Mouse (Mus musculus) mesoderm, embryonic 11.5 days (tissue): ENCODE results near the gene Prkcz.

Source experiments
- DNase-seq: peaks from one replicate; pipeline ENCODE4 v3.0.0-alpha.2; 2012; ENCODE audit warnings: low read depth, low spot score

Prkcz gene

DNA sequence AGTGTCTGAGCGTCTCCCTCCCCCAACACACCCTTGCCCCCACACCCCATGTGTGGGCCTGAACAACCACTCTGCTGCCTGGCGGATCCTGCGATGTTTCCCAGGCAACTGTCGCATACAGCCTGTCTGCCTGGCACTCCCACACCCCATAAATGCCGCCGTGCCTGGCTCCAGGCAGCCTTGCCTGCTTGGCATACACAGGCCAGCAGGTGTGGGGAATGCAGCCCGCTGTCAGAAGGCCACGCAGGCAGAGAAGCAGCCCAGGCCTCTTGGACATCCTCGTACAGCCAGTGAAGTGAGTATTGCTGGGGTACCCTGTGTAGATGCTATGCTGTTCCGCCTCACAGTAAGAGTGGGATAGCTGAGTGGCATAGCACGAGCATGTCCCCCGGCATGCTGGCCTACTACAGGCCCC, 114.5 kb downstream of the Prkcz start:
- no peak for DNase-seq

- no peak for DNase-seq
Observed at GRCm38 (mm10) chr4:155245770-155246492, 115.2 kb downstream of the Prkcz start.

DNA sequence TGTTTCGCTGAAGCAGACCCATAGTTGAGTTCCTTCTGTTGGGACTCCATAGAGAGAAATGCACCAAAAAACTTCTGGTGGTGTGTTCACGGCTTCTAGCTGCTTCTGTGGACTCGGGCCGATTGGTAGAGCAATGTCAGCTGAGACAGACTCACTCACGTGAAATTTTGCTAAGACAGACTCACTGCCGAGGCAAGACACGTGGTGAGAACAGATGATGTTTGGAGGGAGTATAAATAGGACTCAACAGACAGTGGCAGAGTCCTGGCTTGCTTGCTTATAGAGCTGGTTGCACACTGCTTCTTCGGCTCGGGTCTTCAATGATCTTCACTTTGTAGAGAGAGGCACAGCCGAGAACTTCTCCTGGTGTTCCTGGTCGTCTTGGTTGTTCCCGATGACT, 117.9 kb downstream of the Prkcz start:
- no peak for DNase-seq

DNA sequence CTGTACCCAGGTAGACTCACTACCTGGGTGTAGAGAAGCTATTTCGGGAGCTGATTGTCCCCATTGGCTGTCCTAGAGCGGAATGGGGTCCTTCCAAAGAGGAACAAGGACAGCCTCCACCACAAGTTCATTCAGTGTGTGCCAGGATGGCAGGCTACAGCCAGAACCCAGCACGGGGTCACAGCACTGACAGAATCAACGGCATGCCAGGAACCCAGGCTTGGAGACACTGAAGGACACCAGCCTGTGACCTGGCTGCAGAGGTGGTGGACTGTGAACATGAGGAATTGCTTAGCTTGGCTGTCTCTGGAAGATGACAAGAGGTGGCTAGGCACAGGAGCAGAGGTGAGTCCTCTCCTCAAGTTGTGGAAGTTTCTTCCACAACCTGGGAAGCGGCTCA, 118.9 kb downstream of the Prkcz start:
- no peak for DNase-seq

GRCm38 (mm10) chr4:155241789-155242188, 119.4 kb downstream of the Prkcz start:
- DNase-seq = no peak

GRCm38 (mm10) chr4:155239494-155239893, 121.7 kb downstream of the Prkcz start:
- no peak for DNase-seq

GRCm38 (mm10) chr4:155238276-155238675, 122.9 kb downstream of the Prkcz start:
- DNase-seq = no peak

DNA sequence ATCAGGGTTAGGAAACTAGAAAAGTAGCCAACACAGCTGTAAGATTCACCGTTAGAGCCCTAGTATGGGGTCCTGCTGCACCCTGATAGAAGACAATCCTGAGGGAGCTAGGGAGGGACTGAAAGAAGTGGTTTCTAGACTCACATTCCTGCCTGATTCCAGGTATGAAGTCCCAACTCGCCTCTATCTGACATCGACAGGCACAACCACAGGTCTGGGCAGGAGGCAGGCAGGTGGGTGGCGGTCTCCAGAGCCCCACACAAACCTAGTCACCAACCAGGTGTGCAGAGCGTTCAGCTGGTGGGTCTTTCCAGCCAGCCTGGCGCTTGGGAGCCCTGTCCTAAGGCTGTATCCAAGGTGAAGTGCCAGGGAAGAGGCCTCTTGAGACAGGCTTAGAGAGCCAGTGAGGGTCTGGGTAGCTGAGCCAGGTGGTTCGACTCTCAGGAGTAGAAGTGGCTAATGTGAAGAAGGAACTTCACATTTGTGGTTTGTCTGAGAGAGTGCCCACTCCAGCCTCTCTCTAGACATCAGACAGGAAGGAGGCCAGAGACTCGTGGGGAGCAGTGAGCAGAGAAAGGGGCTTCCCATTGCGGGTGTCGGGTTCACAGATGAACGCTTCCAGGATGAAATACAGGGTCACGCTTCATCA, 124.3 kb downstream of the Prkcz start:
- DNase-seq = no peak

DNA sequence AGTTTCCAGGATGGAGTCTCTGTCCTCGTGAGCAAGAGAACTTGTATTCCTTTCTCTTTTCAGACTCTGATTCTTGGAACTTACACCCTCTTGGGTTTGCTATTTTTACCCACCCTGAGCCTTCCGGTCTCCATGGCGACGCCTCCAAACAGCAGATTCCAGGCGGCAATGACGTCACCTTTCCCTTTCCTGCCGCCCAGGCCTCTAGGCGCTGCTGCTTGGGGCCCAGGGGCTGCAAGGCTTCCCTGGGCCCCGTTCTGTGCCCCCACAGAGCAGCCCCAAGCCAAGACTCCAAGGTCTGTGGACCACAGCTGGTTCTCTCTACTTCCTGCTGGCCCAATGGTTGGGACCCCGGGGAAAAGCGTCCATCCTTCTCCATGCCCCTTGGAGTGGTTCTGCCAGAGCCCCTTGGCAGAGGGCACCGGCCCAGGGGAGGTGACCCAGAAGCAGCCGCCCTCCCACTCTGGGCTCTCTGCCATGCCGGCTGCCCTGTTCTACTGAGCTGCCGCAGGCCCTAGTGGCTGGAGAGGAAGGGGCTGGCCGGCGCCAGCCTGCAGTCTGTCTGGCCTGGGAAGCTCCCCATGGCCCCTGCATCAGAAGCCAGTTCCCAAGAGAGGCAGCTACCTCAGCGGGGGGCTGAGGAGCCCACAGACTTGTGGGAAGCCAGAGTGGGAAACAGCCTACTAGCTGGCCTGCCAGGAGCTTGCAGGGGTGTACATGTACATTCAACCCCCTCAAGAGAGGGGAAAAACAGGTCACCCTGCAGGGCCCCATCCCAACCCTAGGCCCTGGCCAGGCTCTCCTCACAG, 125.6 kb downstream of the Prkcz start:
- DNase-seq = peak; percentile 91

DNA sequence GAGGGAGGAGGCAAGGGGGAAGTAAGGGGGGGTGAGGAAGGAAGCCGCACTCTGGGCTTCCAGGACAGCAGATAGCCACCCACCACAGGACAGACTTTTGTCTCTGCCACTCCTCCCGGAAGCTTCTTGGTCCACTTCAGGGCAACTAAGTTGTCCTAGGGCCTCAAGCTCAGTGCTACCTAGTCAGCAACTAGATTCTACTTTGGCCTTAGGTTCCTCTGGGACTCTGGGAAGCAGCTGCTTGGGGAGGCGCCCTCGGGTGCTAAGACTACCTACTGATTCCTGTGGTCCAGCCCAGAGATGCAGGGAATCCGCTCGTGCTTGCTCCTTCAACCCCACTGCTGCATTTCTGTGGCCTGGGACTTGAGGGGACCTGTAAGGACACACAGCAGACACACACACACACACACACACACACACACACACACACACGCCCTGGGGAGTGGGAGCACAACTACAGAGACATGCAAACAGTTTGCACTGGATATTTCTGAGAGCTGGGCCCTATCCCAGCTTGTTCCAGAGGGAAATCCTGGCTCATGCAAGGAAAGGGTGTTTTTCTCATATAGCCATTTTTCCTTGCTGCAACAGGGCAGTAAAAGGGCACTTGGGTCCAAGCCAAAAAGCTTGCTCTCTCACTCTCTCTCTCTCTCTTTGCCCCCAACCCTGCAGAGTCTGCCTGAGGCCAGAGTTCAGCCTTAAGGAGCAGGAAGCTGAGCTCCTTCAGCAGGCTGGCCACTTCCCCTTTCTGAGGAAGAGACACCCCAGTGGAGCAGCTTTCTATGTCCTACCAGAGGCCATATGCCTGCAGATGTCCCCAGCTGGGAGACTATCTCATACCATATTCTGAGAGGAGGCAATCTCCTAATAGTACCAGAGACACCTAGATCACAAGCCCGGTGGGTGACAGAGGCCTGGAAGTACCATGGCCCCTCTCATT, 126.5 kb downstream of the Prkcz start:
- DNase-seq = no peak

GRCm38 (mm10) chr4:155233878-155234277, 127.3 kb downstream of the Prkcz start:
- DNase-seq = peak; percentile 73

DNA sequence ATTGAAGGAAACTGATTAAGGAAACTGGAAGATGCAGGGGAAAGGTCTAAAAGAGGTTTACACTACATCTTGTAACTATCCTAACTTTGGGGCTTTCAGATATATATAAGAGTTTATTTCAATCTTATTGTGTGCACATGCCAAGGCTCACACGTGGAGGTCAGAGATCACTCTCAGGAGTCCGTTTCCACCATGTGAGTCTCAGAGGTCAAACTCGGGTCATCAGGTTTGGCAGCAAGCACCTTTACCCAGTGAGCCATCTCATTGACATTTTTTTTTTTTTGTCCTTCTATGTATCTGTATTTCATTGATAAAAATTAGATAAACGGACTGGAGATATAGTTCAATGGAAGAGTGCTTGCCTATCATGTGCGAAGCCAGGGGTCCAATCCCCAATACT, 132.7 kb downstream of the Prkcz start:
- no peak for DNase-seq

DNA sequence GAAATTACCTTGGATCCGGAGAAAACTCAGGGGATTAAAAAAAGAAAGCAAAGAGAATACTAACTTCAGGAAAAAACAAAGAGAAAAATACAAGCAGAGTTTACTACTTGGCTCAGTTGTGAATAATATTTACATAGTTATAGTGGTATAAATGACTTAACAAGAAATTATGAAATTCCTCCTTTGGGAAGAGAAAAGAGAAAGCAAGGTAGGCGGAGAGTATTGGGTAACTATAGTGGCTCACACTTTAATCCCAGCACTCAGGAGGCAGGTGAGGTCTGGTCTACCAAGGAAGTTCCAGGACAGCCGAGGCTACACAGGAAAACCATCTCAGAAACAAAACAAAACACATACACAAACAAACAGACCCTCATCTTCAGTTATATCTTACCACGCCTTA, 133.2 kb downstream of the Prkcz start:
- no peak for DNase-seq

GRCm38 (mm10) chr4:155225918-155226317, 135.2 kb downstream of the Prkcz start:
- DNase-seq = no peak

- DNase-seq = no peak
Observed at GRCm38 (mm10) chr4:155223594-155224528, 137.3 kb downstream of the Prkcz start.

DNA sequence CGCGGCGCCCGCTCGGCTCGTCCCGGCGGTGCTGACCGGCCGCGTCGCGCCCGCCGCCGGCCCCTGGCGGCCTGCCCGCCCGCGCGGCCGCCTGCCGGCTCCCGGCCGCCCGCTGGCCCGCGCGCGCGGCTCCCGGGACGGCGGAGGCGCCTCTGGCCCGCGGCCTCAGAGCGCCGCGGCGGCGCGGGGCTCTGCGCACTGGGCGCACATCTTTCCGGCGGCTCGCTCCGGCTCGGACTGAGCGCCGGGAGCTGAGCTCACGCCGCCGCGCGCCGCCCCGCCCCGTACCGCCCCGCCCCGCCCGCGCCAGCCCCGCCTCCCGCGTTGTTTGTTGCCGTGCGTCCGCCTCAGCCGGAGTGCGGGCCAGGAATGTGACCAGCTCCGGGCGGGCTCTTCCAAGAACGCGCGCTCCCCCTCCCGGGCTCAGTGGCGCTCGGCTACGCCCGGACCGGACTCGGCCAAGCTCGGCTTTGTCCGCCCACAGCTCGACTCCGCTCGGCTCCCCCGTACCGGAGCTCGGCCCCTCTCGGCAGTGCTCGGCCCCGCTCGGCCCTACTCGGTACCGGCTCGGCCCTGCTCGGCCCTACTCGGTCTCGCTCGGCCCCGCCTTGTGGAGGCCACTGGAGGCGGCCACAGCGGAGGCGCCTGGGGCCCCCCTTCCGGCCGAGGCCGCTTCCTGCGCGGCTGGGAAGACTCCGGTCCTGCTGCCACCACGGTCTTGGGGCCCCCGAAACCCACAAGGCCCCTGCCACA, 138.1 kb downstream of the Prkcz start:
- peak; percentile 99 for DNase-seq

DNA sequence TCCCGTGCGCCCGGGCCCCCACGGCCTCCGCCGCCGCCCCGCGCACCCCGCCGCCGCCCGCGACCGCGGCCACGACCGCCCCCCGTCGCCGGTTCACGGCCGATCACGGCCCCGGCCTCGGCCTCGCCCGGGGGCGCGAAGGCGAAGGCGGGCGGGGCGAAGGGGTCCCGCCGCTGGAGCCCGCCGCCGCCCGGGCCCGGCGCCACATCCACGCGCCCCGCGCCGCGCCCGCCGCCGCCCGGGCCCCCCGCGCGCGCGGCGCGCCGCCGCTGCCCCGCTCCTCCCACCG, 138.7 kb downstream of the Prkcz start, which contains the start of gene Ski:
Gene Ski, minus strand, starts transcription at position 41 of the 289 bp plus-strand sequence.
- DNase-seq = no peak

DNA sequence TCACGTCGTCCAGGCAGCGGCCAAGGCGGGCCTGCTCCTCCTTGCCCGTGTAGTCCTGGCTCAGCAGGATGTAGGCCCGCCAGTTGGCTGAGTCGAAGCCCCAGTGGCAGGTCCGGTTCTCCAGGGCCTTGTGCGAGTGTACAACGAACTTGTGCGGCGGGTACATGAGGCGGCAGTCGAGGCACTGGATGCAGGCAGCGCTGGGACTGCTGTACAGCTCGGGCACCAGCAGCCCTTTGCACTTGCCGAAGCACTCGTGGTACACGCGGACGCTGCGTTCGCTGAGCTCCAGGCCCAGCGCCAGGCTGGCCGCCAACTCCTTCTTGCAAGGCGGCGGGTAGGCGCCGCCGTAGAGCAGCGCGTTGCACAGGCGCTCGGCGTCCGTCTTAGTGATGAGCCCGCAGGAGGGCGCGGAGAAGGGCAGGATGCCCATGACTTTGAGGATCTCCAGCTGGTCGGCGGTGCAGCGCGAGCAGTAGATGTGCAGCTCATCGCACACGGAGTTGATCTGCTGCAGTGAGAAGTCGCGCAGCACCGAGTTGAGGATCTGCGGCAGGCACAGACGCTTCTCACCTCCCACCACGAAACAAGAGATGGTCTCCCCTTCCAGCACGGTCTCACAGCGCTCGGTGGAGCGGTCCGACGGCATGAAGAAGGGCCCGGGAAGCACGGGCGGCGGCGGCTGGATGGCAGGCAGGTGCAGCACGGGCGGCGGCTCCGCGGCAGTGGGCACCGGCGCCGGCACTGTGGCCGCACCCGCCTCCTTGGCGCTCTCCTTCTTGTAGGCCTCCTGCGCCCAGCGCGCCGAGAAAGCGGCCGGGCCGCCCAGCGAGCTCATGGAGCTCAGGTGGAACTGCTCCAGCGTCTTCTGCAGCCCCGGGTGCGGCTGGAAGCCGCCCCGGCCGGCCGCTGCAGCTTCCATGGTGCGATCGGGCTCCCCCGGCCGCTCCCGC, 139.3 kb downstream of the Prkcz start:
- DNase-seq = peak; percentile 62

DNA sequence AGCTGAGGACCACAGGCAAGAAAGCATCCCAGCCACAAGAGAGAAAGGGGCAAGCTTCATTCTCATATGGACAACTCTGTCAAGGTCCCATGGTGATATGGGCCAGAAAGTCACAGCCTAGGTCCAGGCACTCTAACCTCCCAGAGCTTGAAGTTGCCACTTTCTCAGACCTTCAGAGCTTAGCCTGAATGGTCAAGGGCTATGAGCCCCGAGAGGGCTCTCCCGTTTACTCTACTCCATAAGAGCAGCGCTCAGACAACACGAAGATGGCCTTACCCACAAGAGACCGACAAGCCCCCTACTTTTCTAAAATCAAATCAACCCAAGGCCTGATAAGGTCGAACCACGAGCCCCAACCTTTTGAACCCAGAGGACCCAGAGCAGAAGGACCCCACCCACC, 140.1 kb downstream of the Prkcz start:
- DNase-seq = no peak
